Mouse (Mus musculus) erythroblast, embryonic 14.5 days (primary cell): ENCODE results near the gene Efcab7. TPM values are rescaled to one million over a fixed set of nuclear protein-coding genes. Genes with fewer than 3 reads are reported as not detected.

Experiments
- H3K27me3 ChIP-seq: 2 replicates; pipeline ENCODE4 v1.6.1; 2012; ENCODE audit warnings: inconsistent platforms; ENCODE audit not compliant: control insufficient read depth
- H3K36me3 ChIP-seq: 2 replicates; pipeline ENCODE4 v1.6.1; 2012; ENCODE audit warnings: mild to moderate bottlenecking, inconsistent platforms; ENCODE audit not compliant: control insufficient read depth
- H3K4me1 ChIP-seq: 2 replicates; pipeline ENCODE4 v1.6.1; 2012; ENCODE audit warnings: inconsistent platforms; ENCODE audit not compliant: control insufficient read depth
- H3K4me3 ChIP-seq: replicated peaks from 2 replicates; pipeline ENCODE3; 2012; ENCODE audit warnings: moderate library complexity, mild to moderate bottlenecking, inconsistent platforms
- H3K9me3 ChIP-seq: 2 replicates; pipeline ENCODE4 v1.6.1; 2012; ENCODE audit warnings: low read length, inconsistent platforms, mixed read lengths; ENCODE audit not compliant: control insufficient read depth
- GATA1 ChIP-seq: IDR thresholded peaks from 2 replicates; pipeline ENCODE4 v1.6.1; 2012; ENCODE audit warnings: low read length, inconsistent platforms, mixed read lengths
- TAL1 ChIP-seq: IDR thresholded peaks from 3 replicates; pipeline ENCODE4 v1.6.1; 2012; ENCODE audit warnings: low read length, inconsistent platforms, mixed read lengths
- polyA plus RNA-seq: library from polyadenylated mRNA; stranded (reverse); fragments of >175 nt; gene quantifications from 2 replicates; pipeline ENCODE4 v1.2.3, GENCODE M21; 2012

Gene Efcab7
- polyA plus RNA-seq, 1 experiment: not detected

GRCm38 (mm10) chr4:99928521-99928920 is 99.5 kb downstream of the Efcab7 start:
- no peak overlapping the region for H3K4me3 ChIP-seq
- H3K9me3 ChIP-seq: no peaks in the 10 kb centered on the region
- peaks cover 13% of the 10 kb centered on the region for H3K27me3 ChIP-seq
- TF ChIP-seq GATA1: no peak
- H3K4me1 ChIP-seq: peaks cover 34% of the 10 kb centered on the region
- H3K36me3 ChIP-seq: no peaks in the 10 kb centered on the region

DNA sequence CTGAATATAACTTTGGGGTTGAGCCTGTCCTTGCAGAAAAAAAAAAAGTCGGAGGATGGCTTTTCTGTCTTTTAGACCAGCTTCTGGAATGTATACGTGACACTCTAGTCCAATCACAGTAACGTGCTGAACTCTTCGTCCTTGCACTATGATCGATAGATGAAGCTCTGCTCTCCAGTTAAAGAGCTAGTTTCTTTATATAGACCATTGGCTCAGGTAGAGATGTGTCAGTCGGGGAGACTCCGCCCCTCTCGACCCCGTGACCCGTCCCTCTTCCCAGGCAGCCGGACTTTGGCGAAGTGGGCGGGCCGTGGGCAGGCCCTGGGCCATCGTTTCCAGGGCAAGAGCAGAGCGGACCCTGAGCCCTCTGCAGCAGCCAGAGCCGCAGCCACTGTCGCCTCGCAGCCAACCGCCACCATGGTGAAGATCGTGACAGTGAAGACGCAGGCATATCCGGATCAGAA is 100.2 kb downstream of the Efcab7 start, which contains the start of gene Pgm1:
Gene Pgm1, plus strand, starts transcription at position 266 of the 464 bp plus-strand sequence.
- TF ChIP-seq TAL1 (no peak), GATA1 (no peak)
- H3K36me3 ChIP-seq: no peaks in the 10 kb centered on the region
- H3K4me1 ChIP-seq: peaks cover 34% of the 10 kb centered on the region
- no peaks in the 10 kb centered on the region for H3K9me3 ChIP-seq
- H3K4me3 ChIP-seq: peak within 1 kb of the TSS; percentile 68
- H3K27me3 ChIP-seq: peaks cover 13% of the 10 kb centered on the region

GRCm38 (mm10) chr4:99929613-99930517 is 100.9 kb downstream of the Efcab7 start, which contains the start of gene Itgb3bp:
Gene Itgb3bp (minus strand): TSS chr4:99929813.
- Histone ChIP-seq H3K4me1 (peaks cover 34% of the 10 kb centered on the region), H3K27me3 (peaks cover 13% of the 10 kb centered on the region), H3K36me3 (no peaks in the 10 kb centered on the region), H3K9me3 (no peaks in the 10 kb centered on the region), H3K4me3 (peak within 1 kb of the TSS; percentile 68)
- TF ChIP-seq TAL1: no peak
- TF ChIP-seq GATA1: no peak

- H3K4me3 ChIP-seq: no peak overlapping the region
- no peak for TF ChIP-seq TAL1
- no peak for TF ChIP-seq GATA1
- no peaks in the 10 kb centered on the region for H3K9me3 ChIP-seq
- H3K27me3 ChIP-seq: peaks cover 13% of the 10 kb centered on the region
- no peaks in the 10 kb centered on the region for H3K36me3 ChIP-seq
- peaks cover 34% of the 10 kb centered on the region for H3K4me1 ChIP-seq
These were observed 101.7 kb downstream of the Efcab7 start for GRCm38 (mm10) chr4:99930518-99931239.

- no peaks in the 10 kb centered on the region for H3K36me3 ChIP-seq
- no peak overlapping the region for H3K4me3 ChIP-seq
- TF ChIP-seq GATA1: no peak
- no peak for TF ChIP-seq TAL1
- H3K27me3 ChIP-seq: peaks cover 13% of the 10 kb centered on the region
- H3K4me1 ChIP-seq: peaks cover 29% of the 10 kb centered on the region
- no peaks in the 10 kb centered on the region for H3K9me3 ChIP-seq
These were observed 102.2 kb downstream of the Efcab7 start for GRCm38 (mm10) chr4:99931240-99931580.

DNA sequence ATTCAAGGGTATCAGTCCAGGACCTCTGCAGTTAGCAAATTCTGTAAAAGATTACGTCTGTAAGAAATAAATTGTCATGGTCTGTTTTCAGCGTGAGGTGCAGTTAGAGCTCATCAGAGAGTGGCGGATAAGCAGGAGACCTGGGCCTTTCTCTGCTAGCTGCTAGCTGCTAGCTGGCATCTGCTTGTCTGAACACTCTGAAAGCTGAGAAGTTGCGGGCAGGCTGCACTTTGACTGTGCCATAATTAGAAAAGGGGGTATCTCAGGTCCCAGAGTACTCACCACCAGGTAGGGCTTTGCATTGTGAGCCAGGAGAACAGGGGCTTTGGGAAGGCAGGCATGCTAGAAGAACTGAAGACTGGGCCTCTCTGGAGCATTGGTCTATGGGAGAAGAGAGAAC is 102.8 kb downstream of the Efcab7 start:
- Histone ChIP-seq H3K4me3 (no peak overlapping the region), H3K36me3 (no peaks in the 10 kb centered on the region), H3K9me3 (no peaks in the 10 kb centered on the region), H3K27me3 (peaks cover 13% of the 10 kb centered on the region), H3K4me1 (peaks cover 25% of the 10 kb centered on the region)
- no peak for TF ChIP-seq TAL1
- TF ChIP-seq GATA1: no peak

GRCm38 (mm10) chr4:99934859-99935258 is 105.9 kb downstream of the Efcab7 start:
- Histone ChIP-seq H3K4me3 (no peak overlapping the region), H3K36me3 (no peaks in the 10 kb centered on the region), H3K9me3 (no peaks in the 10 kb centered on the region), H3K27me3 (peaks cover 2% of the 10 kb centered on the region), H3K4me1 (peaks cover 9% of the 10 kb centered on the region)
- TF ChIP-seq TAL1 (no peak), GATA1 (no peak)

GRCm38 (mm10) chr4:99936278-99936677 is 107.3 kb downstream of the Efcab7 start:
- Histone ChIP-seq H3K9me3 (no peaks in the 10 kb centered on the region), H3K4me1 (peaks cover under 1% of the 10 kb centered on the region), H3K4me3 (no peak overlapping the region), H3K36me3 (no peaks in the 10 kb centered on the region), H3K27me3 (no peaks in the 10 kb centered on the region)
- TF ChIP-seq TAL1: no peak
- TF ChIP-seq GATA1: no peak
